Mouse (Mus musculus) forebrain, embryonic 14.5 days (tissue): Measurements from ENCODE around the gene Antxr2. TPM values are rescaled to one million over a fixed set of nuclear protein-coding genes. Genes with fewer than 3 reads are reported as not detected.

ENCODE experiments used
- ATAC-seq: fragments of 200-750 bp; cut with Nextera tagmentation; 2 replicates; pipeline ENCODE4 v1.8.0; 2017; ENCODE audit warnings: mild to moderate bottlenecking, moderate library complexity
- DNase-seq: peaks from one replicate; pipeline ENCODE4 v3.0.0-alpha.2; 2015; ENCODE audit warnings: low spot score
- H3K27ac ChIP-seq: fragments of 300-500 bp; sonication (generic); 2 replicates; pipeline ENCODE4 v1.5.1; 2014; ENCODE audit warnings: low read depth, mild to moderate bottlenecking, control low read depth, low read length, moderate library complexity
- H3K27me3 ChIP-seq: fragments of 300-500 bp; sonication (generic); replicated peaks from 2 replicates; pipeline ENCODE4 v1.6.1; 2014; ENCODE audit warnings: low read length, control low read depth, mixed read lengths; ENCODE audit not compliant: control insufficient read depth, insufficient read depth
- H3K36me3 ChIP-seq: fragments of 300-500 bp; sonication (generic); 2 replicates; pipeline ENCODE4 v1.6.1; 2014; ENCODE audit warnings: low read length, control low read depth; ENCODE audit not compliant: control insufficient read depth, insufficient read depth
- H3K4me1 ChIP-seq: fragments of 300-500 bp; sonication (generic); 2 replicates; pipeline ENCODE4 v1.6.1; 2014; ENCODE audit warnings: antibody characterized with exemption, low read length, control low read depth; ENCODE audit not compliant: control insufficient read depth, insufficient read depth
- H3K4me2 ChIP-seq: fragments of 300-500 bp; sonication (generic); 2 replicates; pipeline ENCODE4 v1.6.1; 2014; ENCODE audit warnings: mild to moderate bottlenecking, control low read depth, low read length
- H3K4me3 ChIP-seq: fragments of 300-500 bp; sonication (generic); 2 replicates; pipeline ENCODE4 v1.5.1; 2014; ENCODE audit warnings: low read depth, low read length, control low read depth
- H3K9ac ChIP-seq: fragments of 300-500 bp; sonication (generic); 2 replicates; pipeline ENCODE4 v1.6.1; 2014; ENCODE audit warnings: mild to moderate bottlenecking, low read length, control low read depth, moderate library complexity
- H3K9me3 ChIP-seq: fragments of 300-500 bp; sonication (generic); replicated peaks from 2 replicates; pipeline ENCODE4 v1.6.1; 2016; ENCODE audit warnings: low read length, control low read depth, mixed read lengths; ENCODE audit not compliant: control insufficient read depth
- WGBS: fragments of 180-500 bp; shearing (Covaris S2); extraction: QIAGEN DNeasy Blood & Tissue Kit; methylation state at CpG from one replicate; pipeline ENCODE4 v1.1.7; 2014; 5-methylcytosine and 5-hydroxymethylcytosine counted together
- polyA plus RNA-seq: library from polyadenylated mRNA; unstranded; fragments of >200 nt; fragmentation: Nextera tagmentation; extraction: Ambion mirVana; gene quantifications from 2 replicates; pipeline ENCODE4 v1.2.1, GENCODE M21; 2014

Gene Antxr2
- polyA plus RNA-seq, 1 experiment from 2014 or later, result 3.5 TPM

- Histone ChIP-seq H3K4me1 (no peaks in the 10 kb centered on the region), H3K36me3 (no peaks in the 10 kb centered on the region), H3K4me3 (no peak overlapping the region), H3K9me3 (no peaks in the 10 kb centered on the region), H3K27ac (no peak overlapping the region), H3K27me3 (no peaks in the 10 kb centered on the region), H3K9ac (no peak overlapping the region), H3K4me2 (no peak overlapping the region)
- 88% methylated on average over 20 of the region's 20 CpGs for WGBS
- peak; percentile 8 for DNase-seq
- no peak for ATAC-seq
These were observed 14.3 kb downstream of the Antxr2 start for GRCm38 (mm10) chr5:98016247-98017203.

- no peak overlapping the region for H3K4me3 ChIP-seq
- H3K27ac ChIP-seq, result no peak overlapping the region
- no peak for ATAC-seq
- H3K27me3 ChIP-seq, result no peaks in the 10 kb centered on the region
- no peak overlapping the region for H3K4me2 ChIP-seq
- WGBS, result 95% methylated on average over 8 of the region's 8 CpGs
- no peaks in the 10 kb centered on the region for H3K36me3 ChIP-seq
- no peaks in the 10 kb centered on the region for H3K9me3 ChIP-seq
- no peak overlapping the region for H3K9ac ChIP-seq
- no peak for DNase-seq
- no peaks in the 10 kb centered on the region for H3K4me1 ChIP-seq
These were observed 25.1 kb downstream of the Antxr2 start for GRCm38 (mm10) chr5:98005751-98006150.

GRCm38 (mm10) chr5:97999261-97999824 is 31.5 kb downstream of the Antxr2 start:
- Histone ChIP-seq H3K27me3 (no peaks in the 10 kb centered on the region), H3K4me1 (no peaks in the 10 kb centered on the region), H3K9ac (no peak overlapping the region), H3K4me3 (no peak overlapping the region), H3K4me2 (no peak overlapping the region), H3K27ac (no peak overlapping the region), H3K36me3 (no peaks in the 10 kb centered on the region), H3K9me3 (no peaks in the 10 kb centered on the region)
- ATAC-seq (no peak), DNase-seq (no peak)
- WGBS, result 95% methylated on average over 2 of the region's 2 CpGs

GRCm38 (mm10) chr5:97996500-97997176 is 34.2 kb downstream of the Antxr2 start:
- Histone ChIP-seq H3K9ac (no peak overlapping the region), H3K4me2 (no peak overlapping the region), H3K27me3 (no peaks in the 10 kb centered on the region), H3K4me1 (no peaks in the 10 kb centered on the region), H3K36me3 (no peaks in the 10 kb centered on the region), H3K9me3 (no peaks in the 10 kb centered on the region), H3K4me3 (no peak overlapping the region), H3K27ac (no peak overlapping the region)
- ATAC-seq (no peak), DNase-seq (no peak)
- WGBS, result 71% methylated on average over 6 of the region's 6 CpGs

GRCm38 (mm10) chr5:97995881-97996280 is 35.0 kb downstream of the Antxr2 start:
- WGBS, result 88% methylated on average over 4 of the region's 4 CpGs
- no peak overlapping the region for H3K4me3 ChIP-seq
- H3K4me1 ChIP-seq, result no peaks in the 10 kb centered on the region
- no peak overlapping the region for H3K4me2 ChIP-seq
- DNase-seq, result no peak
- H3K27me3 ChIP-seq, result no peaks in the 10 kb centered on the region
- H3K27ac ChIP-seq, result no peak overlapping the region
- H3K36me3 ChIP-seq, result no peaks in the 10 kb centered on the region
- ATAC-seq, result no peak
- H3K9me3 ChIP-seq, result no peaks in the 10 kb centered on the region
- H3K9ac ChIP-seq, result no peak overlapping the region

- no peaks in the 10 kb centered on the region for H3K27me3 ChIP-seq
- H3K4me3 ChIP-seq, result no peak overlapping the region
- DNase-seq (no peak), ATAC-seq (no peak)
- no peak overlapping the region for H3K9ac ChIP-seq
- no peaks in the 10 kb centered on the region for H3K4me1 ChIP-seq
- no peak overlapping the region for H3K4me2 ChIP-seq
- no peaks in the 10 kb centered on the region for H3K36me3 ChIP-seq
- 74% methylated on average over 4 of the region's 4 CpGs for WGBS
- no peak overlapping the region for H3K27ac ChIP-seq
- no peaks in the 10 kb centered on the region for H3K9me3 ChIP-seq
These were observed 44.1 kb downstream of the Antxr2 start for GRCm38 (mm10) chr5:97986656-97987294.

GRCm38 (mm10) chr5:97983375-97983774 is 47.5 kb downstream of the Antxr2 start:
- H3K9me3 ChIP-seq, result no peaks in the 10 kb centered on the region
- H3K9ac ChIP-seq, result no peak overlapping the region
- H3K36me3 ChIP-seq, result no peaks in the 10 kb centered on the region
- ATAC-seq (no peak), DNase-seq (no peak)
- peaks cover 6% of the 10 kb centered on the region; the same call in 1 of the 2 replicates for H3K4me1 ChIP-seq
- H3K27me3 ChIP-seq, result no peaks in the 10 kb centered on the region
- H3K27ac ChIP-seq, result no peak overlapping the region
- 98% methylated on average over 9 of the region's 9 CpGs for WGBS
- no peak overlapping the region for H3K4me2 ChIP-seq
- no peak overlapping the region for H3K4me3 ChIP-seq

- DNase-seq (peak; percentile 44), ATAC-seq (peak; percentile 65)
- H3K4me1 ChIP-seq, result peaks cover 6% of the 10 kb centered on the region; the same call in 1 of the 2 replicates
- H3K4me2 ChIP-seq, result peak overlapping the region; percentile 38
- no peaks in the 10 kb centered on the region for H3K9me3 ChIP-seq
- H3K27ac ChIP-seq, result no peak overlapping the region
- no peak overlapping the region for H3K4me3 ChIP-seq
- H3K27me3 ChIP-seq, result no peaks in the 10 kb centered on the region
- 29% methylated on average over 14 of the region's 14 CpGs for WGBS
- H3K36me3 ChIP-seq, result no peaks in the 10 kb centered on the region
- H3K9ac ChIP-seq, result peak overlapping the region; percentile 33; the same call in 1 of the 2 replicates
These were observed 50.4 kb downstream of the Antxr2 start for GRCm38 (mm10) chr5:97980472-97980871.
